Mouse (Mus musculus) G1E (cell line): ENCODE results near the gene Ext2.

Experiments used
- CTCF ChIP-seq: IDR thresholded peaks from 2 replicates; pipeline ENCODE4 v1.5.1; 2012; ENCODE audit warnings: low read depth, low read length, inconsistent platforms, mixed read lengths
- GATA1 ChIP-seq: IDR thresholded peaks from 2 replicates; pipeline ENCODE4 v1.6.1; 2012; ENCODE audit warnings: borderline replicate concordance, low read length, inconsistent platforms, mixed read lengths
- POLR2AphosphoS5 ChIP-seq: IDR thresholded peaks from 2 replicates; pipeline ENCODE4 v1.6.1; 2012; ENCODE audit warnings: low read depth, low read length, inconsistent platforms; ENCODE audit not compliant: insufficient replicate concordance

DNA sequence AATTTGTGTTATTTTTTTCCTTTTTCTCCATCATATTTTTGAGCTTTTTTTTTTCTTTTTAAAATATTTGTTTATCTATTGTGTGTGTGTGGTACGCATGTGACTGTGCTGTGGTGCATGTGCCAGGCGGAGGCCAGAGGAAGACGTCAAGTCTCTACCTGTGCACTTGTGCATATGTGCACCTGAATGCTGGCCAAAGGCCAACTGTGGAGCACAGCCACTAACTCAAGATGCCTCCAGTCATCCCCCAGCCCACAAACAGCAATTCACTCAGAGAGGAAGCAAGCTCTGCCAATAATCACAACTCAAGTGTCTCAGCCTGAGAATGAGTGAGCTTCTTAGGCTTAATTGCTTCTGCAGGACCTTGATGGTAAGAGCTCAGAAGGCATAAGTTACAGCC is 58.2 kb downstream of the Ext2 start:
- TF ChIP-seq CTCF (no peak), POLR2AphosphoS5 (no peak), GATA1 (no peak)
